Mouse (Mus musculus) liver, postnatal 0 days (tissue): ENCODE data around the gene Irgm2.

ENCODE experiments used
- CTCF ChIP-seq: sonication (generic); IDR thresholded peaks from 2 replicates; pipeline ENCODE4 v1.5.1; 2016; ENCODE audit warnings: antibody characterized with exemption, low read depth
- EP300 ChIP-seq: IDR thresholded peaks from 2 replicates; pipeline ENCODE4 v1.6.1; 2016; ENCODE audit warnings: antibody characterized with exemption, low read depth, mild to moderate bottlenecking

DNA sequence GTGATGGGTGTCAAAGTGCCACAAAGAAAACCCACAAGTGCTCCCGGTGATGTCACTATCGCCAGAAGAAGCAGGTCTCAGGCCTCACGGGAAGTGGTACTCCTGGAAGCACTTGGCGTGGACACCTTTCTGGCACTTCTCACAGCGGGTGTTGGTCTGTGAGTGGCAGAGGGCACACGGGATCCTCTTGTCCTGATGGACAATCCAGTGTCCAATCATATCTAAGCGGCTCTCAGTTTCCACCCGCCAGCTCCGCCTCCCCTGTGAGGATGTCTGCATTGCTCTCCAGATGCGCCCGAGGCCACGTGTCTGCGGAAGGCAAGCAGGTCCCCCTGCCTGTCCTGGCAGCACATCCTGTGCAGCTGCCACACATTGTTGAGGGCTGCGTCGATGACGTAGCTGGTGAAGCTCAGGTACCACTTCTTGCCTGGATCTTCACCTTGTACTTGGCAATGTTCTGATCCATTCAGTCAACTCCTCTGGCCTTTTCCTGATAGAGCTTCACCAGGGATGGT lies 31.0 kb downstream of the Irgm2 start:
- TF ChIP-seq CTCF (no peak), EP300 (no peak)
